Mouse (Mus musculus): ENCODE measurements around the gene Sept9.

Gene Sept9

DNA sequence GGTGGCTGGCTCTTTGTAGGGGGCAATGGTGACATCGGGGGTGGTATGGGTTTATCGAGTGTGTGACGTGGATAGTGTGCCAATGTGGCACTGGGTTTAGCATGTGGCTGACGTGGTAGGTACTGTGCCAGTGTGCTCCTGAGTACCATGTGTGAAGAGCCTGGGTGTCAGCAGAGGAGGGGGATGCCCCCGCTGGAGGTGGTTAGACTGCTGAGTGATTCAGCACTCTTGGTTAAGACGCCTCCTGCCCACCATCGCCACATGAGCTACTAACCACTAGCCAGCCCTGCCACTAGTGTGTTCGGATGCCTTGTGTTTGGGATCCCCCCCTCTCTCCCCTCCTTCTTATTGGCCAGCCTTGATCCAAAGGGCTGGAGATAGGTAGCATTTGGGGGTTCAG, 21.3 kb downstream of the Sept9 start:
- no peak for DNase-seq (ENCODE audit: low spot score in 2 of 2)

DNA sequence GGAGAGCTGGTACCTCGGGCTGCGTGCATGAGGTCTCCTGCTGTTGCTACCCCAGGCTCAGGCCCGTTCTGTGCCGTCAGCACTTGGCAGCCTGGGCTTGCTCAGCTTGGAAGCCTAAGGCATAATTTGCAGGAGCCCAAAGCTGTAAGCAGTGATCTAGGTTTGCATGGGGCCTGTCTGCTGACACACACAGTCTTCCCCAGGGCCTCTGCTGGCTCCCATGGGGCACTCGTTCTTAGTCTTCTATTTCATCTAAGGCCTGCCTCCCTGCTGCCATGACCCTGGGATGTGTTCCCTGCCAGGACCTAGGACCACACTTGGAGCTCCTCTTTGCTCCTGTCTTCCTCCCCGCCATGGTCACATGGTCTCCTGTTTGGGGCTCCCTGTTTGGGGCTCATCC, 21.7 kb downstream of the Sept9 start:
- DNase-seq (ENCODE audit: low spot score in 2 of 2) = no peak

DNA sequence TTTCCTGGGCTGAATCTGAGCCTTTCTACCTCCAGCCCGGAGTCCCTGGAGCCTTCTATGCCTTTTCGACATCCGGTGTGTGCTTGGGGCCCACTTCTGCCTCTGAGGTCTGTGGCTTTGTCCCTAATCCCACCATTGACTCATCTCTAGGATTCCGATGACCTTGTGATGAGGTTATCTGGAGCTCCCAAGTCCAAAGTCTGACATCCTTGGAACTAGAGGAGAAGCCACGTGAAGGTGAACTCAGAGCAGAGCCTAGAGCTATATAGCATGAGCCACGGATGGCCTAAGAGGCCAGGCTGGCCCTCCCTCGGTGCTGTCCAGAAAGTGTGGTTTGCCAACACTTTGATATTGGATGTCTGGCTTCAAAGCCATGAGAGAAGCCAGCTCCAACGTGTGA, 23.4 kb downstream of the Sept9 start:
- no peak for DNase-seq (ENCODE audit: low spot score in 2 of 2)

DNA sequence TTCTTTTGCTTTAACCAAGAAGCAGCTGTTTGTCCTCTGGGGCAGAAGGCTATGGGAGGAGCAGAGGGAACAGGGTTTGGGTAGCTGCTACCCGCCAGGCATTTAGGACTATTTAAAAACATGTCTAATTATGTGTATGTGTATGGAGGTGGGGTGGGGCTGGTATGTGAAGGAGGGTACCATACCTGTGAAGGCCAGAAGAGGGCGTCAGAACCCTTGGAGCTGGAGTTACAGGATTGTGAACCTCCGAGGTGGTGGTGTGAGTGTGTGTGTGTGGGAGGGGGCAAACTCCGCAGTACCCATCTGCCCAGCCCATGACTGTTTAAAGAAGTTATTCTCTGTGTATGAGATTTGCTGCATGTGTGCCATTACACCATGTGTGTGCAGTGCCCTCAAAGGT, 25.3 kb downstream of the Sept9 start:
- no peak for DNase-seq (ENCODE audit: low spot score in 2 of 2)

DNA sequence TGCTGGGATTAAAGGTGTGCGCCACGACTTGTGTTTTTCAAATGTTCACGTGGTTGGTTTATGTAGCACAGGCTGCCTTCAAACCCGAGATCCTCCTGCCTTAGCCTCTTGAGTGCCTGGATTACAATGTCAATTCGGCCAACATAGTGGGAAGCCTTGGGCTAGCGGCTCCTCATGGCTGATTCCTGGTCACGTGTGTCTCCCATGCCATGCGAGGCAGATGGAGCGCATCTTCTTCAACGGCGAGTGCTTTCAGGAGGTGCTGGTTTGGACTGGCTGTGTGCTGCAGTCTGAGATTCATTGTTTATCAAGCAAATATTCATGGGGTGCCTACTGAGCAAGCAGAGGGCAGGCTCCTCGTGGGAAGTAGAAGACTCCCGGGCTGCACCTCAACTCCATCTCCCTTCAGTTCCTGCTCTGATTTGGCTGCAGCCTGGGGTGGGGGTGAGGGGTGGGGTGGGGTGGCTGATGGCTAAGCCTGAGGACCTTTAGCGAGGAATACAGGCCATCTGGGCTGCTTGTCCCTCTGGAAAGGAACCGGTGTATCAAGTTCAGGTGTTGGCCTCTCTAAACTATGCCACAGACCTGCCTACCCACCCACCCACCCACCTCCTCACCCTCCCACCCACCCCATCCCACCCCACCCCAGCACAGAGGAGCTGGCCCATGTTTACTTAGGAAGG, 26.2 kb downstream of the Sept9 start:
- no peak for DNase-seq (ENCODE audit: low spot score in 2 of 2)

DNA sequence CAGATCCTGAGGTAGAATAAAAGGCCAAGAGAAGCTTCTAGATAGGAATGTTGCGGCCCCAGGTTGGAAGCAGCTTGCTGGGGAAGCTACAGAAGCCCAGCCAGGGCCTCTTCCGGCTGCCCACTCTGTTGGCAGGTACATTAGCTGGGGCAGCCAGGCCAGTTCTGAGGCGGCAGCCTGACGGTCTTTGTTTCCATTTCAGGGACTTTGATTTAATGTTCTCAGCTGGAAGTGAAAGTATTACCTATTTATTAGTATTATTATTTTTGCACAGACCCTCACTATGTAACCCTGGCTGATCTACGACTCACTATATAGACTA, 26.7 kb downstream of the Sept9 start:
- DNase-seq (ENCODE audit: low spot score in 2 of 2) = no peak

DNA sequence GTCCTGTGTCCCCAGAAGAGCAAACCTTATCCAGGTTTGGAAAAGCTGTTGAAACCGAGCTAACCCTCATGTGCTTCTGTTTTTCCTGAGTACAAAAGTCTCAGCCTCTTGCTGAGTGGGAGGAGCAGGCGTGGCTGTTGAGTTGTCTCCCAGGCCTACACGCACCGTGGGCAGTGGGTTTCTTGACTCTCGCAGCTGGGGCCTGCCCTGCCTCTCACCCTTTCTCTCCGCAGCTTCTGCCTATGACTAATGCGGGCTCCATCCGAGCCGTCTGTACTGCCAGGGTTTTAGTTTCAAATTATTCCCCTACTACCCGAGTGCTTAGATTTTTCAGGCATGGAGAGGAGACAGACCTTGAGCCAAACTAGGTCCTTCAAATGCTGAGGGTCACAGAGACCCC, 28.7 kb downstream of the Sept9 start:
- no peak for DNase-seq (ENCODE audit: low spot score in 2 of 2)

DNA sequence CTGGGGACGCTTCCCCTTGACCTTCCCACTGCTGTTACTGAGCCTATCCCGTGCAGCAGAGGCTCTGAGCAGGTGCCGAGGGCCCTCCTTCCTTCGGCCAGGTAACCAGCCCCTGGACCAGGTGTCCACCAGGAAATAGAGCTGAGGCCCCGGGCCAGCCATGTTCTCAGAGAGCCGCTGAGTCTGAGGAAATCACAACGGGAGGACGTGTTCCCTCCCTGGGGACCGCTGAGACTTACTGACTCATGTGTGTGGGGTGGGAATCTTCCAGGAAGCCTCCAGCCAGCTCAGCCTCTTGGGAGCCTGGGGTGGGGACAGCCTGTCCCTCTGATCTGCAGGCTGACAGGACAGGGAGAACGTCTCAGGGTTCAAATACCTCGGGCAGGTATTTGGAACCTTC, 32.1 kb downstream of the Sept9 start:
- DNase-seq (ENCODE audit: low spot score in 2 of 2) = no peak

DNA sequence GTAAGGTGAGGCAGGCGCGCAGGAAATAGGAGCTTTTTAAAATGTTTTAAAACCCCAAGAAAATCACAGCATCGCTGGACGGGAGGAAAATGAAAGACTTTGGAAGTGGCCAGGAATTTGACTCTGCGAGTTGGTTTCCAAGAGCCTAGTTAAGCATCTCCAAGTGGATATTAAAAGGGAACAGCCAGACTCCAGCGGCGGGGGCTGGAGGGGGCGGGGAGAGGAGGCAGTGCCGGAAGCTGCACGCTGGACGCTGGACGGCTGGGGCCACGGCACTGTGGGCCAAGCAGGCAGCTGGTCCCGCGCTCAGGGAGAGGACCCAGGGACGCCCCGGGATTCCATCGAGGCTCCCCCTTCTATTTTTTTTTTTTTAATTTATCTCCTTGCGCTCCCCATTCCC, 32.6 kb downstream of the Sept9 start:
- DNase-seq (ENCODE audit: low spot score in 2 of 2) = peak in 1 of 2 experiments; percentile 28

DNA sequence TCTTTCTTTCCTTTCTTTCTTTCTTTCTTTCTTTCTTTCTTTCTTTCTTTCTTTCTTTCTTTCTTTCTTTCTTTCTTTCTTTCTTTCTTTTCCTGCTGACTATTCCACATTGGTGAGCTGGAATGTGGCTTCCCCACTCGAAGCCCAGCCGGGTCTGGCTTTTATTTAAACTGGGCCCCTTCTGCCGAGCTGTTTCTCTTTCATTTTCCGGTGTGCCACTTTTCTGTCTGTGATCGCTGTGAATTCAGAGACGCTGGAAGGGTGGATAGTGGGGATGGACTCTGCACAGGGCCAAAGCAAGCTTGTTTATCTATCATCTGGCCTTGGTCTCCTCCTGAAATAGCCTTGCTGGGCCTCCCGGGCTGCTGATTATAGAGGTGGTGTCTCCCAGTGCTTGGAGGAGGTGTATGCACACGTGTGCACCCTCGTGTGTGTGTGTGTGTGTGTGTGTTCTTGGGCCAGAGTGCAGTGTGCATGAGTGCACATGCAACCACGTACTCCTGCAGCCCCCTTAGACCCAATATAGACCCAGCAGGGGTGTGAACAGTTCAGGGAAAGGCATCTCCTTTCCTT, 33.5 kb downstream of the Sept9 start:
- no peak for DNase-seq (ENCODE audit: low spot score in 2 of 2)

DNA sequence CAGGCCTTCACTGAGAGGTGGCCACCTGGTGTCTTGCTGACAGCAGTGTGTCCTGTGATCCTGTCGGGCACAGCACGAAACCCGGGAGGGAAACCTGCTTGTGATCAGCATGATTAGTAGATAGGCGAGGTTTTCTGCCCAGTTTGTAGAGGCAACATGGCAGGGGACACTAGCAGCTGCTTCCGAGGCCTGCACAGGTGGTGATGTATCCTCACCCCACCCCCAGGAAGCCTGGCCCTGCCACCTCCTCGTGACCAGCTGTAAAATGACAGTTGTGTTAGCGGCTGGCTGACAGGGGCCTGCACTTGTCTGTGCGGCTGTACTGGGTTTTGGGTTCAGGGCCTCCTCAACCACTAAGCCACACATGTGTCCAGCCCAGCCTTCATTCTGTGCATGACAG, 34.4 kb downstream of the Sept9 start:
- no peak for DNase-seq (ENCODE audit: low spot score in 2 of 2)

DNA sequence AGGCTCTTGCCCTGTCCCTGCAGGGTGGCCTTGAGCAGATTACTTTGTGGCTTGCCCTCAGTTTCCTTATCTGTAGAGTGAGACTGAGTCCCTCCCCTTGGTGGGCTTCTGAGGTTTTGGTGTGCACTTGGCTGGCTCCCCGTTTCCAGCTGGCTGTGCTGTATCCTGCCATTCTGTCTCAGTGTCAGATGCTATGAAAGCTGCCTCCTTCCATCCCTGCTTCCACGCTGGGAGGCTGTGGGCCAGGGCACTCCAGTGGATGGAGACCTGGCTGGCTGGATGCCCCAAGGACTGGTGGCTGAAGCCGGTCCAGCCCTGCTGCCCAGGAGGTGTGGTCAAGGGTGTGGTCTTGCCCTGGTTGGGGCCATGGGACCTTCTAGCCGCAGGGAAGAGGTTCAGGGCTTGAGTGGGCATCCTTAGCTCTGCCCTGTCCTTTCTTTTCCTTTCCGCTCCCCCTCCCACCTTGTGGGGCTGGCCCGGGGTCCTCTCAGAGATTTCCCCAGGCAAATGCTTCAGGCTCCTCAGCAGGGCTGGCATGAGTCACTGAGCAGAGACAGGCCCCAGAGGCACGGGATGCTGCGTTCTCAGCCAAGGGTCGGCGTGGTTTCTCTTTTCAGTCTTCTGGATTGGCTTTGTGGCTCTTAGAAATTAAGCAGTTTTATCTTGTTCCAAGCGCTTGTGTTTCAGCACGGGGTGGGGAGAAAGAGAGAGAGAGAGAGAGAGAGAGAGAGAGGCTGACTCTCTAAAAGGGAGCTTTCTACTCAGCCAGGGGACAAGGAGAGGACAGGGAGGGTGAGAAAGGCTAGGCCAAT, 35.8 kb downstream of the Sept9 start:
- DNase-seq (ENCODE audit: low spot score in 2 of 2) = no peak

DNA sequence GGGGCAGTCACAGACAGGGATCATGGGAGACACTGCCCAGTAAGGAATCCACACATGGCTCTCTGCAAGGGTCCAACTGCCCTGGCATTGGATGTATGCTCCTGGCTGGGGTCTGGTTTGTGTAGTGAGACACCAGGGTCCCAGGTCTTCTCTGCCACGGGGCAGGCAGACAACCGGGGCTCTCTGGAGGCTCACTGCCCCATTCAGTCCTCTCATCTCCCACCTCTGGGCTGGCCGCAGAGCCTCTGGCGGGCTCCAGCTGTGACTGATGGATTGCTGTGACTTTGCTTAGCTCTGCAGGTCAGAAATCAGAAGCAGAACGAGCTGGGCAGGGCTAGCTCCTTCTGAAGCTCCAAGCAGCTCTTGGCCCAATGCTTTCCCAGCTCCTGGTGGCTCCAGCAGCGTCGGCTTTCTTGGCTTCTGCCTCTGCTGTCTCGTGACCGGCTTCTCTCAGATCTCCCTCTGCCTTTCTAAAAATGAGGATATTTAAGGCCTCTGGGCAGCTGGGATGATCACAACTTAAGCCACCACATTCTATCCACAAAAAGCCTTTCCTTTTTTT, 36.5 kb downstream of the Sept9 start:
- DNase-seq (ENCODE audit: low spot score in 2 of 2) = no peak

DNA sequence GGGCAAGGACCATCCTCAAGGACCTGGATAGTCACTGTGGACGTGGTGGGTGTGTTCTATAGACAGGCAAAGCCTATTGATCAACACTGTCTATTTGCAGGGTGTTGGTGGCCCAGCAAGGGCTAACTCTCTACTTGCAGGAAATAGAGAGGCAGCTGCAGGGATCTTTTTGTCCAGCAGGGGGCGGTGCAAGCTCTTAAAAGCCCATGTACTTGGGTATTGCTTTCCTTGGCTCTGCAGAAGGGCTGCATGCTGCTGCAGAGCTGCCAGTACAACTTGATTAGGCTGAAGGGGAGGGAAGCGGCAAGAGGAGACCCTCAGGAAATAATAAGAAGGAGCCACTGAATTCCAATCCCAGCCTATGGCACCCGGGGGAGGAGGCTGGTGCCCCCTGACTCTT, 38.7 kb downstream of the Sept9 start:
- DNase-seq (ENCODE audit: low spot score in 2 of 2) = peak; percentile 85 to 90

DNA sequence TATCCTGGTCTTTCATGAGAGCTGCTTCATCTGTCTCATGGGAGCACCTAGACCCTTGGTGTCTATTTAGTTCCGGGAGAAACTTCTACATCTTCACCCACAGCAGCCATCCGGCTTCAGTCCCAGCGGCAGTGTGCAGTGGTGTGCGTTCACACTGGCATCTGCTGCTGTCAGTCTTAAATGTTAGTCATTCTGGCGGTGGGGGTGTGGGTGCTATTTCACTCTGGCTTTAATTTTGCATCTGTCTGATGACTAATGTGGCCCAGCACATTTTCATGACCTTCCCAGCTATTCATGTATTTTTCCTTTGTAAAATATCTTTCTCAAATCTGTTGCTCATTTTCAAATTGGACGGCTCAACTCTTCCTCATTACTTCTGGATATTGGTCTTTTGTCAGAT, 40.2 kb downstream of the Sept9 start:
- DNase-seq (ENCODE audit: low spot score in 2 of 2) = no peak

DNA sequence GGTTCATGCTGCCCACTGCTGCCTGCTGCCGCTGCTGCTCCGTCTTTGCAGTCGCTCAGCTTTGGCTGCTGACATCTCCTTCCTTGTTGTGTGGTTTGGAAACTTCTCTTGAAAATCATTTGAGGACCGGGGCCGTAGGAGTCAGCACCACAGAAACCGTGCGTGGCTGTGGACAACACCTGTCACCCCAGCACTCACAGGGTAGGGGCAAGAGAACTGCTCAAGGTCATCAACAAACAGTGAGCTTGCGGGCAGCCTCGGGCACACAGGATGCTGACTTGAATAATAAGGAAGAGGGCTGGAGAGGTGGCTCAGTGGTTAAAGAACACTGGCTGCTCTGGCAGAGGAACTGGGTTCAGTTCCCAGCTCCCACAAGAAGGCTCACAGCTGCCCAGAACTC, 40.9 kb downstream of the Sept9 start:
- no peak for DNase-seq (ENCODE audit: low spot score in 2 of 2)

DNA sequence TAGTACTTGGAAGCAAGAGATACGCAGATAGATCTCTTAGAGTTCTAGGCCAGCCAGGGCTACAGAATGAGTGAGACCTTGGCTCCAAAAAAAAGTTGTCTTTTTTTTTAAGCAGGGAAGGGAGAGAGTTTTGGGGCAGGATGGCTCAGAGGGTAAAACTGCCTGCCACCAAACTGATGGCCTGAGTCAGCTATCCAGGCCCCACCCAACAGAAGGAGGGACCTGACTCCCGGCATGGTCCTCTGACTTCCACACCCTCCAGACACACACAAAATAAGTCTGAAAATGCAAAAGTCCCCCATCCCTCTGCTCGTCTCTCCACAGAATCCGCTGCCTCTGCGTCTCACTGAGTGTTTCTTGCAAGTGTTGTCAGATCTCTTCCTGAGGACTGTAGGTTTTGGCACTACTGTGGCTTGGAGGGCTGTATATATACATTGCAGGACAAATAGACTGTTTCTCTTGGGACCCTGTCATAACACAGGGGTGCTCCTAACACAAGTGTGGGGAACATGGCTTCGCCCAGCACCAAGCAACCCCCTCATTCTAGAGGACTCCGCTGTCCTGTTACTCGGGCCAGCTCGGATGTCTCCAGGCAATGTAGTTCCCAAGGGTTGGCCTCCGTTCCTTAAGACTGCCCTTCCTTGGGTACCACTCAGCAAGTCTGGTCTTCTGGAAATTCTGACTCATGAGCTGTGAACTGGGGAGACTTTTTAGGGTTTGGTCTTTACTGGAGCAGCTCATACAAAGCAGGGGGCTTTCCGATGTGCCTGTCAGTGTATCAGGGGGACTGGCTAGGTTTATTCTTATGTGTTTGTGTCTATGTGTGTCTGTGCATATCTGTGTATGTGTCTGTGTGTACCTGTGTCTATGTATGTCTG, 41.6 kb downstream of the Sept9 start:
- no peak for DNase-seq (ENCODE audit: low spot score in 2 of 2)

DNA sequence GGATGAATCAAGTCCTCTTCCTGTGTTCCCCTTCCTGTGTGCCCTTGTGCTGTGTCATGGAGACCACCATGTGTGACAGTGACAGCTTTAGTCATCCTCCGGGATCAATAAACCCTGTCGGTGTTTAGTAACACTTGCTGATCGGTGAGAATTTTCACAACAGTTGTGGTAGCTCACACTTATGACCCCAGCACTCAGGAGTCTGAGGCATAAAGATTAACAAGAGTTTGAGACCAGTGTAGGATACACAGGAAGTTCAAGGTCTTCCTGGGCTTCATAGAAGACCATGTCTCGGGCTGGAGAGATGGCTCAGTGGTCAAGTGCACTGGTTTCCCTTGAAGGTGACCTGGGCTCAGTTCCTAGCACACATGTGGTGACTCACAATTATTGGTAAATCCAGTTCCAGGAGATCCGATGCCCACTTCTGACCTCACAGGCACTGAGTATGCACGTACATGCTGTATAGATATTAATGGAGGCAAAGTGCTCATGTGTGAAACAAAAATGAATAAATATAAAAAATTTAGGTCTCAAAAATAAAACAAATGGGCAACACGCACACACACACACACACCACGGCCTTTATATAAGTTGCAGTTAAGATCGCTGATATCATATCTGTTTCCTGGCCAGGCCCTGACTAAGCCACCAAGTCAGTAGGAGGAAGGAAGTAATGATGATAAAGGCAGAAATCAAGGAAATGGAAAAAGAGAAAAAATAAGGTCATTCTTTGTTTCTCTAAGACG, 43.1 kb downstream of the Sept9 start:
- DNase-seq (ENCODE audit: low spot score in 2 of 2) = no peak

DNA sequence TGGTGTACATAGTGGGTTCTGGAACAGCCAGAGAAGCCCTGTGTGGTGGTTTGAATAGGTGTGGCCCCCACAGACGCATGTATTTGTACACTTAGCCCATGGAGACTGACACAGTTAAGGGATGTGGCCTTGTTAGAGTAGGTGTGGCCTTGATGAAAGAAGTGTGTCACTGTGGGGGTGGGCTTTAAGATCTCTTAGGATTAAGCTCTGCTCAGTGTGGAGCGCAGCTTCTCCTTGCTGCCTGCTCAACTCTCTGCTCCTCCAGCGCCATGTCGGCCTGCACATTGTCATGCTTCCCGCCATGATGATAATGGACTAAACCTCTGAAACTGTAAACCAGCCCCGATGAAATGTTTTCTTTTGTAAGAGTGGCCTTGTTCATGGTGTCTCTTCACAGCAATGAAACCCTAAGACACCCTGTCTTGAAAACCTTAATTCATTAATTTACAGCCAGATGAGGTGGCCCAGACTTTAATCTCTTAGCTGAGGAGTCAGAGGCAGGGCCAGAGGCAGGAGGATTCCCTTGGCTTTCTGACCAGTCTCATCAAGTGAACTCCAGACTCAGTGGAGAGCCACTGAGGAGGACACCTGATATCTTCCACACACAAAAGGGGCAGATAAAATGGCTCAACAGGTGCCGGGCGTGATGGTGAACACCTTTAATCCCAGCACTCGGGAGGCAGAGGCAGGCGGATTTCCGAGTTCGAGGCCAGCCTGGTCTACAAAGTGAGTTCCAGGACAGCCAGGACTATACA, 44.3 kb downstream of the Sept9 start:
- no peak for DNase-seq (ENCODE audit: low spot score in 2 of 2)

DNA sequence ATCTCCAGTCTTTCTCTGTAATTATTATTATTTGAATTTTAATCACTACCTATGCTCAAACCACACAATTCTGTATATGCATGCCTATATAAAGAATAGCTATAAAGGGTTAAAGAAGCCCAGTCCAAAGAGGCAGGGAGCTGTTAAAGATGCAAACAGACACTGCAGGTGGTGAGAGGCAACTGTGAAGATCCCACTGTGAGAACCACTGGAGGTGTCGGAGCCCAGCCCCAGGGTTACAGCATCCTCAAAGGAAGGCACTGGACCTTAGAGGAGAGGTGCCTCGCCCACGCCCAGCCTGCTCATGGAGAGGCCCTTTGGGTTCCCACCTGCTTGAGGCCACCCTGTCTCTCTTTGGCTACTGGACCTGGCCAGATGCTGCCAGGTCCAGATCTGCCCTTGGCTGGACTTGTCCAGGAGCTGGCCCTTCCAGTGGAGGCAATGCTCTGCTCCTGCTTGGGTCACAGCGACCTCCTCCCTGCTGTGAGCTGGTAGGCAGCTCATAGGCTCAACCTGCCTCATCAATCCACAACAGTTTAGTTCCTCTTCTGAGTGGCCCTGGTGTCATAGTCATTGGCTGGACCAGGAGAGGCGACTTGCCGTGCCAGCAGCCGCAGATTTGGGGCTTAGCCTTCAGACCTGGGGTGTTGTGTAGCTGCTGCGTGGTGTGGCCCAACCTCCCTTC, 45.7 kb downstream of the Sept9 start:
- no peak for DNase-seq (ENCODE audit: low spot score in 2 of 2)
